Mouse (Mus musculus): ENCODE measurements around the gene Hlcs. TPM values are rescaled to one million over a fixed set of nuclear protein-coding genes. Genes with fewer than 3 reads are reported as not detected.
"Not testable (repeated sequence)": the region's sequence is repeated elsewhere in the genome, so short reads cannot be mapped to it uniquely, and the experiment has no call there.

Gene Hlcs
- 19.6 and 26.4 TPM in 2 replicates for total RNA-seq (2017)

- peak; percentile 71 for ATAC-seq (ENCODE audit: extremely low read depth, insufficient number of reproducible peaks, low FRiP score, poor library complexity, severe bottlenecking)
Measured at GRCm38 (mm10) chr16:94313229-94314030, at the start of gene Hlcs. Hlcs (minus strand) TSS chr16:94313571.

GRCm38 (mm10) chr16:94362174-94362873 lies 49.0 kb upstream of the Hlcs start:
- ATAC-seq (ENCODE audit: extremely low read depth, insufficient number of reproducible peaks, low FRiP score, poor library complexity, severe bottlenecking): no peak

GRCm38 (mm10) chr16:94360578-94361350 lies 47.4 kb upstream of the Hlcs start:
- no peak for ATAC-seq (ENCODE audit: extremely low read depth, insufficient number of reproducible peaks, low FRiP score, poor library complexity, severe bottlenecking)

GRCm38 (mm10) chr16:94358091-94358490 lies 44.7 kb upstream of the Hlcs start:
- ATAC-seq (ENCODE audit: extremely low read depth, insufficient number of reproducible peaks, low FRiP score, poor library complexity, severe bottlenecking): no peak

- ATAC-seq (ENCODE audit: extremely low read depth, insufficient number of reproducible peaks, low FRiP score, poor library complexity, severe bottlenecking): no peak
Measured at GRCm38 (mm10) chr16:94356776-94357494, 43.6 kb upstream of the Hlcs start.

- ATAC-seq (ENCODE audit: extremely low read depth, insufficient number of reproducible peaks, low FRiP score, poor library complexity, severe bottlenecking): no peak
Measured at GRCm38 (mm10) chr16:94356046-94356445, 42.7 kb upstream of the Hlcs start.

- ATAC-seq (ENCODE audit: extremely low read depth, insufficient number of reproducible peaks, low FRiP score, poor library complexity, severe bottlenecking): peak; percentile 83
Measured at GRCm38 (mm10) chr16:94354450-94354849, 41.1 kb upstream of the Hlcs start.

GRCm38 (mm10) chr16:94350287-94350677 lies 36.9 kb upstream of the Hlcs start:
- ATAC-seq (ENCODE audit: extremely low read depth, insufficient number of reproducible peaks, low FRiP score, poor library complexity, severe bottlenecking): no peak

- ATAC-seq (ENCODE audit: extremely low read depth, insufficient number of reproducible peaks, low FRiP score, poor library complexity, severe bottlenecking): no peak
Measured at GRCm38 (mm10) chr16:94349588-94350286, 36.4 kb upstream of the Hlcs start.

- no peak for ATAC-seq (ENCODE audit: extremely low read depth, insufficient number of reproducible peaks, low FRiP score, poor library complexity, severe bottlenecking)
Measured at GRCm38 (mm10) chr16:94348779-94349178, 35.4 kb upstream of the Hlcs start.

- ATAC-seq (ENCODE audit: extremely low read depth, insufficient number of reproducible peaks, low FRiP score, poor library complexity, severe bottlenecking): no peak
Measured at GRCm38 (mm10) chr16:94347080-94347731, 33.8 kb upstream of the Hlcs start.

GRCm38 (mm10) chr16:94345733-94346132 lies 32.4 kb upstream of the Hlcs start:
- no peak for ATAC-seq (ENCODE audit: extremely low read depth, insufficient number of reproducible peaks, low FRiP score, poor library complexity, severe bottlenecking)

- not testable (repeated sequence) for ATAC-seq (ENCODE audit: extremely low read depth, insufficient number of reproducible peaks, low FRiP score, poor library complexity, severe bottlenecking)
Measured at GRCm38 (mm10) chr16:94339164-94340160, 26.1 kb upstream of the Hlcs start.

- no peak for ATAC-seq (ENCODE audit: extremely low read depth, insufficient number of reproducible peaks, low FRiP score, poor library complexity, severe bottlenecking)
Measured at GRCm38 (mm10) chr16:94335656-94336055, 22.3 kb upstream of the Hlcs start.

GRCm38 (mm10) chr16:94331886-94332252 lies 18.5 kb upstream of the Hlcs start:
- peak; percentile 70 for ATAC-seq (ENCODE audit: extremely low read depth, insufficient number of reproducible peaks, low FRiP score, poor library complexity, severe bottlenecking)

- ATAC-seq (ENCODE audit: extremely low read depth, insufficient number of reproducible peaks, low FRiP score, poor library complexity, severe bottlenecking): no peak
Measured at GRCm38 (mm10) chr16:94331233-94331885, 18.0 kb upstream of the Hlcs start.
